Mouse (Mus musculus): Measurements from ENCODE around the gene Gm3486. TPM values are rescaled to one million over a fixed set of nuclear protein-coding genes. Genes with fewer than 3 reads are reported as not detected.
"Not testable (repeated sequence)": the region's sequence is repeated elsewhere in the genome, so short reads cannot be mapped to it uniquely, and the experiment has no call there.

Gene Gm3486
- total RNA-seq (2021), result not detected
- long read RNA-seq, experiment 1, result 0 reads
- long read RNA-seq, experiment 2, result 0 reads

- DNase-seq; intact Hi-C loops (cut with DNase I; ENCODE audit: low total_unique reads): not testable (repeated sequence)
These were observed at the start of gene Gm3486 for GRCm38 (mm10) chr14:41489385-41489784. Gene Gm3486, minus strand, starts transcription at chr14:41489485.

- DNase-seq; intact Hi-C loops (cut with DNase I; ENCODE audit: low total_unique reads): not testable (repeated sequence)
These were observed 35.4 kb upstream of the Gm3486 start for GRCm38 (mm10) chr14:41524695-41525094.

- DNase-seq, result peak; percentile 3
- intact Hi-C loops (cut with DNase I; ENCODE audit: low total_unique reads), result not testable (repeated sequence)
These were observed 31.4 kb upstream of the Gm3486 start for GRCm38 (mm10) chr14:41520683-41521082.

GRCm38 (mm10) chr14:41453418-41453817 is 35.9 kb downstream of the Gm3486 start, which contains the start of gene Gm7954:
Gene Gm7954, minus strand, starts transcription at chr14:41453518.
- intact Hi-C loops (cut with DNase I; ENCODE audit: low total_unique reads); DNase-seq: not testable (repeated sequence)

Other genes with a start within 250 kb of the Gm3486 start
- gene Gm2832, start 210.7 kb downstream of the Gm3486 start, total RNA-seq (2021), result not detected
- not detected for gene Gm5798, start 140.9 kb downstream of the Gm3486 start, total RNA-seq (2021)
- gene Gm7945, start 103.1 kb downstream of the Gm3486 start, total RNA-seq (2021), result not detected
- not detected for gene Gm6482, start 81.2 kb downstream of the Gm3486 start, total RNA-seq (2021)
- not detected for gene Gm7954, start 36.0 kb downstream of the Gm3486 start, total RNA-seq (2021)
- not detected for gene Gm7970, start 66.1 kb upstream of the Gm3486 start, total RNA-seq (2021)
- gene 1700049E17Rik2, start 83.7 kb upstream of the Gm3486 start, total RNA-seq (2021), result not detected
- gene Gm3072, start 135.1 kb upstream of the Gm3486 start, total RNA-seq (2021), result not detected
- not detected for gene Gm3676, start 157.0 kb upstream of the Gm3486 start, total RNA-seq (2021)
- not detected for gene Gm8068, start 212.4 kb upstream of the Gm3486 start, total RNA-seq (2021)